Mouse (Mus musculus) limb, embryonic 13.5 days (tissue): ENCODE data around the gene Otulinl. TPM values are rescaled to one million over a fixed set of nuclear protein-coding genes. Genes with fewer than 3 reads are reported as not detected.

Source experiments
- ATAC-seq: fragments of 200-750 bp; cut with Nextera tagmentation; 2 replicates; pipeline ENCODE4 v1.8.0; 2017; ENCODE audit warnings: low read depth, moderate number of reproducible peaks, moderate TSS enrichment; ENCODE audit not compliant: low FRiP score
- H3K27ac ChIP-seq: fragments of 300-500 bp; sonication (generic); 2 replicates; pipeline ENCODE4 v1.5.1; 2015; ENCODE audit warnings: inconsistent platforms, mild to moderate bottlenecking, moderate library complexity
- H3K27me3 ChIP-seq: fragments of 300-500 bp; sonication (generic); 2 replicates; pipeline ENCODE4 v1.6.1; 2015; ENCODE audit warnings: mild to moderate bottlenecking, inconsistent platforms
- H3K36me3 ChIP-seq: fragments of 300-500 bp; sonication (generic); 2 replicates; pipeline ENCODE4 v1.6.1; 2015; ENCODE audit warnings: inconsistent platforms, mild to moderate bottlenecking, moderate library complexity
- H3K4me1 ChIP-seq: fragments of 300-500 bp; sonication (generic); 2 replicates; pipeline ENCODE4 v1.6.1; 2015; ENCODE audit warnings: inconsistent platforms
- H3K4me2 ChIP-seq: fragments of 300-500 bp; sonication (generic); replicated peaks from 2 replicates; pipeline ENCODE4 v1.6.1; 2015; ENCODE audit warnings: inconsistent platforms, mild to moderate bottlenecking, moderate library complexity
- H3K4me3 ChIP-seq: fragments of 300-500 bp; sonication (generic); 2 replicates; pipeline ENCODE4 v1.5.1; 2015; ENCODE audit warnings: moderate library complexity, mild to moderate bottlenecking, inconsistent platforms
- H3K9ac ChIP-seq: fragments of 300-500 bp; sonication (generic); 2 replicates; pipeline ENCODE4 v1.6.1; 2015; ENCODE audit warnings: mild to moderate bottlenecking, inconsistent platforms
- H3K9me3 ChIP-seq: fragments of 300-500 bp; sonication (generic); 2 replicates; pipeline ENCODE4 v1.6.1; 2016; ENCODE audit warnings: inconsistent platforms
- WGBS: fragments of 180-500 bp; shearing (Covaris S2); methylation state at CpG from one replicate; pipeline ENCODE4 v1.1.7; 2015; 5-methylcytosine and 5-hydroxymethylcytosine counted together
- polyA plus RNA-seq: library from polyadenylated mRNA; unstranded; fragments of >200 nt; fragmentation: Nextera tagmentation; extraction: Ambion mirVana; gene quantifications from 2 replicates; pipeline ENCODE4 v1.2.1, GENCODE M21; 2015

The Otulinl gene
- polyA plus RNA-seq, 1 experiment from 2014 or later, result 17.2 TPM

GRCm38 (mm10) chr15:27625014-27625889 is 56.1 kb downstream of the Otulinl start:
- ATAC-seq, result no peak
- Histone ChIP-seq H3K9me3 (no peaks in the 10 kb centered on the region), H3K27ac (no peak overlapping the region), H3K4me3 (no peak overlapping the region), H3K9ac (no peak overlapping the region), H3K4me1 (peaks cover 17% of the 10 kb centered on the region), H3K27me3 (no peaks in the 10 kb centered on the region), H3K36me3 (peaks cover 33% of the 10 kb centered on the region), H3K4me2 (no peak overlapping the region)
- WGBS, result 86% methylated on average over 13 of the region's 13 CpGs

- Histone ChIP-seq H3K4me3 (no peak overlapping the region), H3K4me1 (no peaks in the 10 kb centered on the region), H3K36me3 (peaks cover 44% of the 10 kb centered on the region), H3K27me3 (no peaks in the 10 kb centered on the region), H3K4me2 (no peak overlapping the region), H3K9me3 (no peaks in the 10 kb centered on the region), H3K27ac (no peak overlapping the region), H3K9ac (no peak overlapping the region)
- no peak for ATAC-seq
- 96% methylated on average over 6 of the region's 6 CpGs for WGBS
These were observed 58.1 kb downstream of the Otulinl start for GRCm38 (mm10) chr15:27623286-27623685.

- no peaks in the 10 kb centered on the region for H3K4me1 ChIP-seq
- no peak overlapping the region for H3K4me2 ChIP-seq
- H3K4me3 ChIP-seq, result no peak overlapping the region
- H3K27ac ChIP-seq, result no peak overlapping the region
- no peaks in the 10 kb centered on the region for H3K9me3 ChIP-seq
- WGBS, result 87% methylated on average over 6 of the region's 6 CpGs
- H3K27me3 ChIP-seq, result no peaks in the 10 kb centered on the region
- ATAC-seq, result no peak
- no peak overlapping the region for H3K9ac ChIP-seq
- H3K36me3 ChIP-seq, result peaks cover 54% of the 10 kb centered on the region
These were observed 60.7 kb downstream of the Otulinl start for GRCm38 (mm10) chr15:27620475-27621185.

DNA sequence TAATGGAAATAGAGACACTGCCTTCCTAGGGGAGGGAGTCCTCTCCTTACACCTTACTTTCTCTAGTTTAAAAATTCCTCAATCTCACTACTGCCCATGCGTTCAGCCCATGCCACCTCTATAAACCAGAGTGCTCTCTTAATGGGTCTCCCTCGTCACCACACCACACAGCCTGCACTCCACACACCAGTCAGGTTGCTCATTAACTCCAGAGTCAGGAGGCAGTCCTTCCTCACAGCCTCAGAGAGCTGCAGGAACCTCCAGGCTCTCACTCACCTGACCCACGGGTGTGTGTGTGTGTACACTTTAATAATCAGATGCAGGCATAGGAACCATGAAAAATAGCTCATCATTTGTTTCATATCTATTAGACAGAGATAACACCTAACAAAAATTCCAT is 61.7 kb downstream of the Otulinl start:
- WGBS, result 62% methylated on average over 3 of the region's 3 CpGs
- no peaks in the 10 kb centered on the region for H3K4me1 ChIP-seq
- peaks cover 53% of the 10 kb centered on the region for H3K36me3 ChIP-seq
- H3K4me3 ChIP-seq, result no peak overlapping the region
- no peaks in the 10 kb centered on the region for H3K27me3 ChIP-seq
- no peaks in the 10 kb centered on the region for H3K9me3 ChIP-seq
- H3K9ac ChIP-seq, result no peak overlapping the region
- H3K27ac ChIP-seq, result no peak overlapping the region
- no peak overlapping the region for H3K4me2 ChIP-seq
- ATAC-seq, result no peak

DNA sequence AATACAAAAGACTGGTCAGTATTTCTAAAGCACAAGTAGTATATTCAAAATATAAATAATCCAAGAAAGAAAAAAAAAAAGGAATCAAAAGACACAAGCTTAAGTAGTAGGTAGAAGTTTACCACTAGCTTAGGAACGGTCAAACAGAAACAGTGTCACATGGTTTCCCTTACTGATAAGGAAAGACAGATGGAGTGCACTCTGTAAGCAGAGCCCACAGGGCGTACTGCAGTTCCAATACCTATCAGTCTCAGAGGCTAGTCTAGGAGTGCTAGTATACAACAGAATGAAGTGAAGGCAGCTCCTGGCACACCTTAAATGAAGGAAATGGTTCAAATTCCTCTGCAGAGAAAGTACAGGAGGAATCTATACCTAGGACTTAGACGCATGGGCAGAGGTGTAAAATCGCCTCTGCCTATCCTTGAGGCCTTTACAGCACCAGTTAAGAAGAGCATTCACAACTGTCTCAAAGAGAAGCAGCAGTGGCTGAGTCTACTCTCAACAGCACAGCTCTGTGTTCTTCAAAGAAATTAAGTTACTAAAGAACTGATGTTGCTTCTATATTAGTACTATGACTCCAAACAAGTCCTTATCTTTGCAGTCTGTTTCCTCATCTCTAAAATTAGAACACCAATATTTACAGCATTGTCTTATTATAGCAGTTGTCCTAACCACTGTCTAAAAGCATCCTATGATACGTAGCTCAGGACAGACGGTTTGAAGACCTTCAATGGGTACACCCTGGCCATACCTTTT is 62.4 kb downstream of the Otulinl start:
- H3K9me3 ChIP-seq, result no peaks in the 10 kb centered on the region
- no peak for ATAC-seq
- peaks cover 58% of the 10 kb centered on the region for H3K36me3 ChIP-seq

DNA sequence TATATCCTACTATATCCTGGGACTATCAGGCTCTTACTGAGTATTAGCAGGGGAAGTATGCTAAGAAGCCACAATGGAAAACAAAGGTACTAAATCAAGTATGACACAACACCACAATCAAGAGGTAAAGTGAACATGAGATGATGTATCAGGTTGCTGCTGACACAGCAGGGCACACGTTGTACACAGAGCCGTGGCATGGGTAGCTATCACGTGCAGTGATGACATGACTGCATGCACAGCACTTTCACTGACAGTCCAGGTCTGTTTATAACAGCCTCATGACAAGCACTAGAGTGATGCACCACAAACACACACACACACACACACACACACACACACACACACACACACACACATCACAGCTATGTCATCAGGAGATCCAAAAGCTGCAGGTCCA is 64.2 kb downstream of the Otulinl start:
- no peak overlapping the region for H3K9ac ChIP-seq
- no peak overlapping the region for H3K4me2 ChIP-seq
- no peaks in the 10 kb centered on the region for H3K9me3 ChIP-seq
- no peak overlapping the region for H3K27ac ChIP-seq
- no peaks in the 10 kb centered on the region for H3K4me1 ChIP-seq
- ATAC-seq, result no peak
- H3K4me3 ChIP-seq, result no peak overlapping the region
- H3K27me3 ChIP-seq, result no peaks in the 10 kb centered on the region
- 74% methylated on average over 3 of the region's 3 CpGs for WGBS
- peaks cover 47% of the 10 kb centered on the region for H3K36me3 ChIP-seq

More for the DNA sequence above, 62.4 kb downstream of the Otulinl start:
- H3K9ac ChIP-seq, result no peak overlapping the region
- no peak overlapping the region for H3K27ac ChIP-seq
- H3K4me2 ChIP-seq, result no peak overlapping the region
- 76% methylated on average over 6 of the region's 6 CpGs for WGBS
- no peak overlapping the region for H3K4me3 ChIP-seq
- H3K4me1 ChIP-seq, result no peaks in the 10 kb centered on the region
- no peaks in the 10 kb centered on the region for H3K27me3 ChIP-seq

DNA sequence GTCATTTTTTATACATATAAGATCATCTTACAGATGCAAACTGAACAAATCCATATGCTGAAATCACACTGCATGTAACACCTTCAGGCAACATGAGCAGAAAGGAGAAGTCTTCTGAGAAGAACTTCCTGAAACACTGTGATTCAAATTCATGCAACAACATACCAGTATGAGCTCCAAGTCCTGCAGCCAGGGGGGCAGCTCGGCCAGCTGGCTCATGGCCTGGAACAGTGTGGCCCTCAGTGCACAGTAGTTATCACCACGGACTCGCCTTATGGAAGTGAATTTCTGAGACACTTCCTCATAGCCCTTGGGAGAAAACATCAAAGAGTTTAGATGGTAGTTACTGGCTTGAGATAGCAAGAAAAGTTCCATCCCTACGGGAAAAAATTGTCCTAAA is 65.2 kb downstream of the Otulinl start:
- Histone ChIP-seq H3K4me2 (no peak overlapping the region), H3K36me3 (peaks cover 47% of the 10 kb centered on the region), H3K9ac (no peak overlapping the region), H3K27ac (no peak overlapping the region), H3K4me3 (no peak overlapping the region), H3K4me1 (no peaks in the 10 kb centered on the region), H3K27me3 (no peaks in the 10 kb centered on the region), H3K9me3 (no peaks in the 10 kb centered on the region)
- no peak for ATAC-seq
- 81% methylated on average over 4 of the region's 4 CpGs for WGBS

GRCm38 (mm10) chr15:27613255-27613654 is 68.1 kb downstream of the Otulinl start:
- Histone ChIP-seq H3K27me3 (no peaks in the 10 kb centered on the region), H3K27ac (no peak overlapping the region), H3K4me3 (no peak overlapping the region), H3K9ac (no peak overlapping the region), H3K36me3 (peaks cover 42% of the 10 kb centered on the region), H3K9me3 (no peaks in the 10 kb centered on the region), H3K4me2 (no peak overlapping the region), H3K4me1 (peaks cover 13% of the 10 kb centered on the region)
- no peak for ATAC-seq
- 88% methylated on average over 4 of the region's 4 CpGs for WGBS

DNA sequence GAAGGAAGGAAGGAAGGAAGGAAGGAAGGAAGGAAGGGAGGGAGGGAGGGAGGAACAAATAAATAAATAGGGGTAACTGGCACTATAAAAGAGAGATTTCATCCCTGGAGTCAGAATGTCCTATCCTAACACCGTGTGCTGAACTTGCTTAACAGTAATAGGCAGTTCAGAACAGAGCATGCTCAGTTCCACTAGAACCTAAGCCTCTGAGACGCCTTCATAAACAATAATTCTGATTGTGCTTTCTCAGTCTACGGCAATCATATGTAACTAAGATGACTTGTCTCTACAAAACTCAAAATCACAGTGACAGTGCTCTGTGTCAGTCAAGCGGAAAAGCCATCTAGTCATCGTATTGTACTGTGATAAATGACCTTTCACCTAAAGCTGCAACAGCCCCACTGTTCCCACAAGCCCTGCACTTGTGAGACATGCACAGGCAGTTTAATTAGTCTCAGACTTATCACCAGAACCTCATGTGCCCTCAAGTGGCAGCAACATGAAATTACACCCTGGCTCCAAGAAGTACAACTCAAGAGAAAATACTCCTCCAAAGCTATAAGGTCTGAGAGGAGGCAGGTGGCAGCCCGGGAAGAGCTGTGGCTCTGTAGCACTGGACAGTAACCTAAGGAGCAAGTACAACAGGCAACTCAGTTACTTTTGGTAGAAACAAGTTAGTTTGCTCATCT is 68.7 kb downstream of the Otulinl start:
- Histone ChIP-seq H3K27ac (no peak overlapping the region), H3K36me3 (peaks cover 42% of the 10 kb centered on the region), H3K27me3 (no peaks in the 10 kb centered on the region), H3K4me2 (no peak overlapping the region), H3K9me3 (no peaks in the 10 kb centered on the region), H3K4me3 (no peak overlapping the region), H3K9ac (no peak overlapping the region), H3K4me1 (peaks cover 13% of the 10 kb centered on the region)
- ATAC-seq, result no peak
- WGBS, result 57% methylated on average over 6 of the region's 6 CpGs

DNA sequence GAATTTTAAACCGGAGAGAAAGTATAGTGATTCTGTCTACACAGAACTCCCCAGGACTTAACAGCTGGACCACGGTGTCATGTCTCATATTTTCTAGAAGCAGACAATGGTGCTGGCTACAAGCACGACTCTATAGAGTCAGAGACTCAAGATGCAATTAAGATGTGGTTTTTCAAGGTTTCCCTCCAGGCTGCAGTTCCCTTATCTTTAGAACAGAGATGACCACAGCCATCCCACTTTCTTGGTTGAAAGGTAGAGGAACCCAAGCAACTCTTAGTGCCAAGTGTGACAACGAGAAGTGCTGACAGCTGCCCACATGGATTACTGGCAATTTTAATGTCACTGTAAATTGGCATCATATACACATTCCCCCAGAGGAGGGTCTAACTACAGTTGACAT is 71.8 kb downstream of the Otulinl start:
- ATAC-seq, result no peak; the same call in 1 of the 2 replicates
- Histone ChIP-seq H3K27me3 (no peaks in the 10 kb centered on the region), H3K27ac (no peak overlapping the region), H3K4me2 (no peak overlapping the region), H3K4me3 (no peak overlapping the region), H3K36me3 (peaks cover 44% of the 10 kb centered on the region), H3K9me3 (no peaks in the 10 kb centered on the region), H3K4me1 (peaks cover 13% of the 10 kb centered on the region), H3K9ac (no peak overlapping the region)
- 46% methylated on average over 4 of the region's 4 CpGs for WGBS

DNA sequence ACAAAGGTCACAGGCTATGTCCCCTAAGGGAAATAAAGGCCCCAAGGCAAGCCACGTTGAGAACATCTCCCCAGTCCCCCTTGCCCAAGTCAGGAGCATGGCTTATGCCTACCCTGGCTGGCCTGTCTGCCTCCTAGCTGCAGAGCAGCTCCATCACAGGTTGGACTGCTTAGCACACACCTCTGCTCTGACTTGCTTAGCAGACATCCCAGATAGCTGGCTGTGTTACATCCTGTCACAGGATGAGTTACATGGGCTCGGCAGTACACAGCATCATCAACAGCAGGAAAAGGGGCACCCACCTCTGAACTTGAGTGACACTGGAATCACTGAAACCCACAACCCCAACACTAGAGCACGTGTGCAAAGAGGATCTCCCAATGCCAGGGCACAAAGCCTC is 76.1 kb downstream of the Otulinl start:
- H3K27ac ChIP-seq, result no peak overlapping the region
- no peaks in the 10 kb centered on the region for H3K9me3 ChIP-seq
- no peak overlapping the region for H3K9ac ChIP-seq
- peaks cover 13% of the 10 kb centered on the region for H3K4me1 ChIP-seq
- no peak overlapping the region for H3K4me3 ChIP-seq
- WGBS, result 78% methylated on average over 3 of the region's 3 CpGs
- H3K4me2 ChIP-seq, result no peak overlapping the region
- H3K36me3 ChIP-seq, result peaks cover 59% of the 10 kb centered on the region
- no peaks in the 10 kb centered on the region for H3K27me3 ChIP-seq
- ATAC-seq, result no peak
